In the genomic region with DNA sequence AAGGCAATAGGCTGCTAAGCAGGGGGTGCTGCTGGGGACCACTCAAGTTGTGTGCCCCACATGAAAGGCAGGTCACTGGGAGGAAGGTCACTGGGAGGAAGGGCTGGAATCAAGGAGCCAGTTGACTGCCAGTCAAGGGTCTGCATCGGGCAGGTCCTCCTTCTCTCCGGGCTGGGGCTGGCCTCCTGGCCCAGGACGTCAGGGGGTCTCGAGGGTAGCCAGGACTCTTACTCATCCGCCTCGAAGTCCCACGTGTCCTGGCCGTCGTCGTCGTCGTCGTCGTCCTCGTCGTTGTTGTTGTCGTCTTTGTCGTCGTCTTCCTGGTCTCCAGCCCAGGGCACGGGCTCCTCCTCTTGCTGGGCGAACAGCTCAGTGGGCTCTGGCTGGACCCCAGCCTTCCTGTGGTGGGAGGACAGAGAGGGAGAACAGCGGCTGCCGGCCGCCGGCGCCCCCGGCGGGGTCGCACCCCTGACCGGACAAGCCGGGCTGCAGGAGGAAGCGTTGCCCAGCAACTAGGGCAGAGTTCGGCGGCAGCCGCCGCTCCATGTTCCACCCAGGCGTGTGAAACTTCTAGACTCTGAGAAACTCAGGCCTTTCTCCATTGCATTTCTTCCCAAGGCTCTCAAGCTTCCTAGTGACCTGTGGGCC, we compare ENCODE assay signal across 7 mouse cellular contexts. TPM values are rescaled to one million over a fixed set of nuclear protein-coding genes. Genes with fewer than 3 reads are reported as not detected.
DNase-seq lines count a peak whose midpoint lies in the region; ATAC-seq and TF ChIP-seq lines count a peak whose summit lies in the region.

No protein-coding gene starts in this region.

- no peak overlapping the region for H3K9ac ChIP-seq in ES-Bruce4 (ENCODE audit: low read depth, poor library complexity, severe bottlenecking)
- no peak overlapping the region; the same call in 1 of the 2 replicates for H3K9ac ChIP-seq in forebrain, embryonic 16.5 days (replicated peaks; ENCODE audit: low read depth, low read length)

- 38% methylated on average over 37 of the region's 37 CpGs for WGBS in forebrain, embryonic 16.5 days

- peak; percentile 7 for DNase-seq in 3134 (ENCODE audit: extremely low read depth, insufficient read length, low spot score)
- peak; percentile 20 for DNase-seq in kidney, adult 9 months
- DNase-seq in lung, postnatal 4 days = peak; percentile 19 to 40
- DNase-seq in thymus, postnatal 4 days = peak; percentile 17
- DNase-seq in cerebellum, adult 9-10 months = no peak

- no peaks in the 10 kb centered on the region for H3K36me3 ChIP-seq in ES-Bruce4 (ENCODE audit: control insufficient read depth, insufficient read depth, low read length, poor library complexity, severe bottlenecking)
- H3K36me3 ChIP-seq in forebrain, embryonic 16.5 days (ENCODE audit: control insufficient read depth, insufficient read depth) = no peaks in the 10 kb centered on the region

- ATAC-seq in forebrain, embryonic 16.5 days = no peak

- H3K4me2 ChIP-seq in forebrain, embryonic 16.5 days (ENCODE audit: low read length) = peak overlapping the region; percentile 29

- TF ChIP-seq EP300 in ES-Bruce4 (IDR thresholded peaks at IDR 0.05; ENCODE audit: insufficient read depth, low read depth, low read length) = no peak

- H3K27me3 ChIP-seq in ES-Bruce4 (ENCODE audit: control insufficient read depth, insufficient read depth, low read length, poor library complexity, severe bottlenecking) = no peaks in the 10 kb centered on the region
- H3K27me3 ChIP-seq in forebrain, embryonic 16.5 days (replicated peaks; ENCODE audit: control insufficient read depth, insufficient read depth, low read length) = no peaks in the 10 kb centered on the region

- no peak overlapping the region for H3K27ac ChIP-seq in ES-Bruce4 (ENCODE audit: insufficient read depth, low read length)
- no peak overlapping the region for H3K27ac ChIP-seq in forebrain, embryonic 16.5 days (ENCODE audit: low read length)

- no peak for TF ChIP-seq CTCF in ES-Bruce4 (IDR thresholded peaks at IDR 0.05; ENCODE audit: low read depth, low read length)

- no peaks in the 10 kb centered on the region for H3K9me3 ChIP-seq in ES-Bruce4 (replicated peaks; ENCODE audit: control insufficient read depth, insufficient read depth, low read length, poor library complexity, severe bottlenecking)
- H3K9me3 ChIP-seq in forebrain, embryonic 16.5 days (ENCODE audit: control insufficient read depth, low read length) = no peaks in the 10 kb centered on the region

- H3K4me3 ChIP-seq in ES-Bruce4 (ENCODE audit: low read depth, low read length) = peak overlapping the region; percentile 6; the same call in 1 of the 2 replicates
- peak overlapping the region; percentile 6 for H3K4me3 ChIP-seq in forebrain, embryonic 16.5 days (replicated peaks; ENCODE audit: low read length)

- TF ChIP-seq POLR2A in ES-Bruce4 (IDR thresholded peaks at IDR 0.05; ENCODE audit: insufficient read depth, low read length) = no peak

- peaks cover 2% of the 10 kb centered on the region for H3K4me1 ChIP-seq in ES-Bruce4 (ENCODE audit: control insufficient read depth, insufficient read depth, low read length)
- H3K4me1 ChIP-seq in forebrain, embryonic 16.5 days (replicated peaks; ENCODE audit: control insufficient read depth, insufficient read depth, low read length) = no peaks in the 10 kb centered on the region

RNA-seq across cellular contexts. Expression of a gene that starts 7.5 kb away (rescaled TPM):
- not detected in 2 replicates for polyA plus RNA-seq in ES-Bruce4 (2011; ENCODE audit: insufficient read depth, insufficient read length, low read depth, missing spikeins)
- polyA plus RNA-seq in forebrain, embryonic 16.5 days (2015; fragmentation: Nextera tagmentation; extraction: Ambion mirVana) = 0.30 and 0.65 TPM in 2 replicates

RNA-seq across cellular contexts. Expression of a gene that starts 7.6 kb away (rescaled TPM):
- polyA plus RNA-seq in ES-Bruce4 (2011; ENCODE audit: insufficient read depth, insufficient read length, low read depth, missing spikeins) = not detected in 2 replicates
- not detected in 2 replicates for polyA plus RNA-seq in forebrain, embryonic 16.5 days (2015; fragmentation: Nextera tagmentation; extraction: Ambion mirVana)

RNA-seq across cellular contexts. Expression of a gene that starts 41.5 kb away (rescaled TPM):
- polyA plus RNA-seq in ES-Bruce4 (2011; ENCODE audit: insufficient read depth, insufficient read length, low read depth, missing spikeins) = 135 and 141 TPM in 2 replicates
- 65.8 and 67.8 TPM in 2 replicates for polyA plus RNA-seq in forebrain, embryonic 16.5 days (2015; fragmentation: Nextera tagmentation; extraction: Ambion mirVana)

RNA-seq across cellular contexts. Expression of a gene that starts 47.0 kb away (rescaled TPM):
- 1.4 TPM in 1 of 2 replicates, not detected in the other for polyA plus RNA-seq in ES-Bruce4 (2011; ENCODE audit: insufficient read depth, insufficient read length, low read depth, missing spikeins)
- 0.42 TPM in 1 of 2 replicates, not detected in the other for polyA plus RNA-seq in forebrain, embryonic 16.5 days (2015; fragmentation: Nextera tagmentation; extraction: Ambion mirVana)
